Mouse (Mus musculus) small intestine, adult 2 months (tissue): ENCODE results near the gene Rnf126.

ENCODE experiments used
- CTCF ChIP-seq: fragments of 200-500 bp; IDR thresholded peaks from 2 replicates; pipeline ENCODE4 v1.5.1; 2012; ENCODE audit warnings: low read depth, mild to moderate bottlenecking, control low read depth, inconsistent platforms, low read length, moderate library complexity, mixed read lengths; ENCODE audit not compliant: insufficient replicate concordance, insufficient read length; ENCODE audit errors: extremely low read depth
- POLR2A ChIP-seq: fragments of 200-500 bp; IDR thresholded peaks from 2 replicates; pipeline ENCODE4 v1.6.1; 2012; ENCODE audit warnings: low read depth, mild to moderate bottlenecking, control low read depth, inconsistent platforms, low read length, moderate library complexity

DNA sequence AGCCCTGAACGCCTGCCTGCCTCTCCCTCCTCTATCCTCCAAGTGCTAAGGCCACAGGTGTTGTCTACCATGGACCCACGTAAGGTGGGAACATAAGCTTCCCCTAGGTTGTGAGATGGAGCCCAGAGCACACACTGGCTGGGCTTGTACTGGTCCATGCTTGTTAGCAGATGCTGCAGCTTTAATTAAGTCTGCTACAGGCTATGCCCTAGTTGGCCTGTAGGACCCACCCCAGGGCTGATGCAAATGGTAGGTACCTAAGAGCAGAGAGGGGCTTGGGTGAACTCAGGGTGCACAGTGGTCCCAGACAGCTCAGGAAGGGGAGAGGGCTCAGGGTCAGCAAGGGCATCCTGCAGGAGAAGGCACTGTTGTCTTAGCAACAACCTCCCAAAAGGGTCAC, 22.8 kb upstream of the Rnf126 start:
- TF ChIP-seq CTCF (no peak), POLR2A (no peak)
